Mouse (Mus musculus): ENCODE measurements around the gene B4galt7. TPM values are rescaled to one million over a fixed set of nuclear protein-coding genes. Genes with fewer than 3 reads are reported as not detected.
A peak's percentile ranks its signal among the peaks of the same experiment; 100 is the strongest.
"Not testable (repeated sequence)": the region's sequence is repeated elsewhere in the genome, so short reads cannot be mapped to it uniquely, and the experiment has no call there.

B4galt7 gene
- polyA plus RNA-seq, 1 experiment from 2014 or later: 27.7 TPM

DNA sequence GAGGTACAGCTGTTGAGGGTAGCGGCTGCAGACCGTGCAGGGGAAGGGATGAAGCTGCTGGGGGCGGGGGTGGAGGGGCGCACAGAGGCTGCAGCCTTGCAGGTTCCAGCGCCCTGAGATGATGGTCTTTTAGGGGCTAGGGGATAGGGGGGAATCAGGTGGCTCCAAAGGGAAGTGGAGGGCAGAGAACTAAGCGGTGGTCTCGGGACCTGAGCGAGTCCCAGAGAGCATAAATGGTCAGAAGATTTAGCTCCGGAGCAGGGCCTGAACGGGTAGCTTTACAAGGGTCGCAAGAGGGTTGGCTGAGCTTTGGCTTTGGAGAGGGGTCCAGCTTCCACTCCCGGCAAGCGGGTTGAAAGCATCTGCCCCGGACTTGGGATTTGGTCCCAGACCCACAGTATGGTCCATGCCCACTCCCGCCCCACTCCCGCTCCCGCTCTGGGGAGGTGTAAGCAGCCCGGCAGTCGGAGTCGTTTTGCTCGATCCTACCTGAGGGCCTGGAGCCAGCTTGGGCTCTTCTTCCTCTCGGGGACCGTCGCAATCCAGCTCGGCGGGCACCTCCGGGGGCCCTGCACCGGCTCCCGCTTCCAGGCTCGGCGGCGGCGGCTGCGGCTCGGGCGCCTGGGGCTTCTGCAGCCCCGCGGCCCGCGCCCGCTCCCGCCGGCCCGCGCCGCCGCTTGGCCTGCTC, 29.3 kb upstream of the B4galt7 start:
- Histone ChIP-seq H3K27me3 (ENCODE audit: control insufficient read depth, insufficient read depth, low read length) (no peaks in the 10 kb centered on the region), H3K36me3 (ENCODE audit: control insufficient read depth, insufficient read depth, low read length) (no peaks in the 10 kb centered on the region), H3K27ac (ENCODE audit: low read depth, low read length) (peak overlapping the region; percentile 68), H3K4me3 (ENCODE audit: low read depth, low read length) (peak overlapping the region; percentile 93), H3K4me1 (replicated peaks; ENCODE audit: control insufficient read depth, insufficient read depth, low read length) (peaks cover 3% of the 10 kb centered on the region; the same call in 1 of the 2 replicates), H3K9ac (ENCODE audit: low read depth, low read length) (peak overlapping the region; percentile 98), H3K9me3 (ENCODE audit: control insufficient read depth, low read length) (no peaks in the 10 kb centered on the region), H3K4me2 (replicated peaks; ENCODE audit: low read depth, low read length) (peak overlapping the region; percentile 93)
- 1% methylated on average over 34 of the region's 47 CpGs for WGBS
- peak; percentile 78 for ATAC-seq (ENCODE audit: low FRiP score)
- peak; percentile 63 for DNase-seq (ENCODE audit: low spot score)

DNA sequence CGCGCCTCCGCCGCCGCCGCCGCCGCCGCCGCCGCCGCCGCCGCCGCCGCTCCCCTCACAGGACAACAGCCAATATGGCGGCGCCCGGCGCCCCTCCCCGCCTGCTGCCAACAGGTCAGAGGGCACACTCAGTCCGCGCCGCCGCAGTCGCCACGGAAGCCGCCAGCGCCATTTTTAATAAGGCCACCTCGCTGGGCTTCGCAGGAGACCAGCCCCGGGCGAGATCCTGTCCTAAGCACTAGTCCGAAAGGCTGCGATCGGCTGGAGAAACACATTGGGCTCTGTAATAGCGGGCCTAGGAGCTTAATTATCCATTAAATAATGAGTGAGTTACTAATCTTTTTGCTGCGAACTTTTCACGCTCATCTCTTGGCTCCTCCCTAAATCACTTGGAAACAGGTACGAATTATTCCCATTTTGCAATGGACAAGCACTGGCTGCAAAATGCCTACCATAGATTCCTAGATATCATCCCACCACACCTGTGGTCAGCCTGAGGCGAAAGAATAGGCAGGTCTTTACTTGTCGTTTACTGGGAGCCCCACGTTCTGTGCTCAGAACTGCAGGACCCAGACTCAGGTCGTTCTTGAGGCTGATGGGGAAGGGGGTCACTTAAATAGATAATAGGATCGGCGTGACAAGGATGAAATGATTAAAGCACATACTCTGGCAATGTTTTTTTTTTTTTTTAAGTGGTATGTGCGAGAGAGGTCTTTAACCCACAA, 28.5 kb upstream of the B4galt7 start, which contains the start of gene Fam193b:
Gene Fam193b (minus strand): TSS at position 94 of the 725 bp plus-strand sequence.
- H3K4me3 ChIP-seq (ENCODE audit: low read depth, low read length): peak within 1 kb of the TSS; percentile 93
- 4% methylated on average over 26 of the region's 47 CpGs for WGBS
- no peaks in the 10 kb centered on the region for H3K9me3 ChIP-seq (ENCODE audit: control insufficient read depth, low read length)

DNA sequence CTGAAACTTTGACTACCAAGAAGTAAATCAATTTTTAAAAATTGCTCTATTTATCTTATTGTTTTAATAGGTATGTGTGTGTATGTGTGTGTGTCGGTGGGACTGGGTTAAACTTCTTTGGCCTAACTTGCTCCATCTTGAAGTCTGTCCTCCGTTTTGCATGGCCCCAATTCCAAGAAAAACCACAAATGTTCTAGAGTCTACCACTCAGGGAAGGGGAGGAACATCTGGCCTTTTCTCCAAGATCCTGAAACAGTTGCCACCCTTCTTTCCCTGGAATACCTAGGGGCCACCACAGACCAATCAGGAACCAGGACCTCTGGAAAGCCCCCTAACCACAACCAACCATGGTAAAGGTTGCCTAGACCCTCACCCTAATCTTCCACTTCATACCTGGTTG, 27.7 kb upstream of the B4galt7 start:
- ATAC-seq (ENCODE audit: low FRiP score) (no peak), DNase-seq (ENCODE audit: low spot score) (peak; percentile 7)
- H3K4me3 ChIP-seq (ENCODE audit: low read depth, low read length): no peak overlapping the region
- WGBS: 74% methylated on average over 2 of the region's 2 CpGs
- no peak overlapping the region for H3K9ac ChIP-seq (ENCODE audit: low read depth, low read length)
- no peaks in the 10 kb centered on the region for H3K9me3 ChIP-seq (ENCODE audit: control insufficient read depth, low read length)
- no peak overlapping the region for H3K4me2 ChIP-seq (replicated peaks; ENCODE audit: low read depth, low read length)
- no peaks in the 10 kb centered on the region for H3K27me3 ChIP-seq (ENCODE audit: control insufficient read depth, insufficient read depth, low read length)
- H3K36me3 ChIP-seq (ENCODE audit: control insufficient read depth, insufficient read depth, low read length): no peaks in the 10 kb centered on the region
- peaks cover 3% of the 10 kb centered on the region; the same call in 1 of the 2 replicates for H3K4me1 ChIP-seq (replicated peaks; ENCODE audit: control insufficient read depth, insufficient read depth, low read length)
- no peak overlapping the region for H3K27ac ChIP-seq (ENCODE audit: low read depth, low read length)

More for the DNA sequence above, 28.5 kb upstream of the B4galt7 start, which contains the start of gene Fam193b:
- no peaks in the 10 kb centered on the region for H3K36me3 ChIP-seq (ENCODE audit: control insufficient read depth, insufficient read depth, low read length)
- peaks cover 3% of the 10 kb centered on the region; the same call in 1 of the 2 replicates for H3K4me1 ChIP-seq (replicated peaks; ENCODE audit: control insufficient read depth, insufficient read depth, low read length)
- H3K9ac ChIP-seq (ENCODE audit: low read depth, low read length): peak within 1 kb of the TSS; percentile 98
- peak; percentile 90 for ATAC-seq (ENCODE audit: low FRiP score)
- H3K27ac ChIP-seq (ENCODE audit: low read depth, low read length): peak within 1 kb of the TSS; percentile 68
- H3K4me2 ChIP-seq (replicated peaks; ENCODE audit: low read depth, low read length): peak within 1 kb of the TSS; percentile 93
- DNase-seq (ENCODE audit: low spot score): peak; percentile 94
- H3K27me3 ChIP-seq (ENCODE audit: control insufficient read depth, insufficient read depth, low read length): no peaks in the 10 kb centered on the region

DNA sequence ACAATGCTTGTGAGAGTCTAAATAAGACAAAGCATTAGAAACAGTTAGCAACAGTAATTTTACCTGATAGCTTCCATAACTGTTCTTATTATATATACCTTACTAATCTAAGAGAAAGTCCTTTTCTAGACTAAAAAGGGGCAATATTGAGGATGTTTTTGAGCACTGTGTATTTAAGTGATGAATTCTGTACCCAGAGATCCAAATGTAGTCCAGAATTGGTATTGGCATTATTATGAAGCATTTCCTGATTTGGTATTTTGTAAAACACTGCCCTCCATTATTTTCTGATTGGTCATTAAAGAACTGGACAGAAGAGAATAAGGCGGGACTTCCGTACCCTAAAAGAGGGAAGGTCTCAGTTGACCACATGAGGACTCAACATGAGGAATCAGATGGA, 26.3 kb upstream of the B4galt7 start, which contains the start of gene Tmed9:
Gene Tmed9 (plus strand): TSS at position 301 of the 400 bp plus-strand sequence.
- DNase-seq (ENCODE audit: low spot score) (no peak), ATAC-seq (ENCODE audit: low FRiP score) (no peak)

DNA sequence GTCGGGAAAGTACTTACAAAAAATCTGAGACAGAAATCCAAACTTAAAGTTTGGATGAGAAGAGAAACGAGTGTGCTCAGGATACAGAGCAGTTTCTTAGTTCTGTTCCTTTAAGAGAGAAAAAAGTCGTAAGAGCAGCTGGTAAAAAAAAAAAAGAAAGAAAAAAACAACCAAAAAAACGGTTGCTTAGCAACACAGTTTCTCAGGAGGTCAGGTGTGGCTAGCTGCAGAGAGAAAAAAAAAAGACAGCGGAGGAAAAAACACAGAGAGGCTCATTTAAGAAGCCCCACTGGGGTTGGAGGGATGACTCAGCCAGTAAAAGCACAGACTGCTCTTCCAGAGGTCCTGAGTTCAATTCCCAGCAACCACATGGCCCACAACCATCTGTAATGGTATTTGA, 25.4 kb upstream of the B4galt7 start:
- DNase-seq (ENCODE audit: low spot score) (no peak), ATAC-seq (ENCODE audit: low FRiP score) (no peak)
- Histone ChIP-seq H3K4me1 (replicated peaks; ENCODE audit: control insufficient read depth, insufficient read depth, low read length) (peaks cover 1% of the 10 kb centered on the region; the same call in 1 of the 2 replicates), H3K27ac (ENCODE audit: low read depth, low read length) (no peak overlapping the region), H3K27me3 (ENCODE audit: control insufficient read depth, insufficient read depth, low read length) (no peaks in the 10 kb centered on the region), H3K36me3 (ENCODE audit: control insufficient read depth, insufficient read depth, low read length) (no peaks in the 10 kb centered on the region), H3K4me2 (replicated peaks; ENCODE audit: low read depth, low read length) (no peak overlapping the region), H3K9ac (ENCODE audit: low read depth, low read length) (no peak overlapping the region), H3K4me3 (ENCODE audit: low read depth, low read length) (no peak overlapping the region), H3K9me3 (ENCODE audit: control insufficient read depth, low read length) (no peaks in the 10 kb centered on the region)
- WGBS: 75% methylated on average over 5 of the region's 5 CpGs

More for the DNA sequence above, 26.3 kb upstream of the B4galt7 start, which contains the start of gene Tmed9:
- Histone ChIP-seq H3K4me3 (ENCODE audit: low read depth, low read length) (no peak within 1 kb of the TSS), H3K9me3 (ENCODE audit: control insufficient read depth, low read length) (no peaks in the 10 kb centered on the region), H3K4me1 (replicated peaks; ENCODE audit: control insufficient read depth, insufficient read depth, low read length) (peaks cover 3% of the 10 kb centered on the region; the same call in 1 of the 2 replicates), H3K36me3 (ENCODE audit: control insufficient read depth, insufficient read depth, low read length) (no peaks in the 10 kb centered on the region), H3K27me3 (ENCODE audit: control insufficient read depth, insufficient read depth, low read length) (no peaks in the 10 kb centered on the region), H3K27ac (ENCODE audit: low read depth, low read length) (no peak within 1 kb of the TSS), H3K4me2 (replicated peaks; ENCODE audit: low read depth, low read length) (no peak within 1 kb of the TSS), H3K9ac (ENCODE audit: low read depth, low read length) (no peak within 1 kb of the TSS)
- 99% methylated on average over 2 of the region's 2 CpGs for WGBS

DNA sequence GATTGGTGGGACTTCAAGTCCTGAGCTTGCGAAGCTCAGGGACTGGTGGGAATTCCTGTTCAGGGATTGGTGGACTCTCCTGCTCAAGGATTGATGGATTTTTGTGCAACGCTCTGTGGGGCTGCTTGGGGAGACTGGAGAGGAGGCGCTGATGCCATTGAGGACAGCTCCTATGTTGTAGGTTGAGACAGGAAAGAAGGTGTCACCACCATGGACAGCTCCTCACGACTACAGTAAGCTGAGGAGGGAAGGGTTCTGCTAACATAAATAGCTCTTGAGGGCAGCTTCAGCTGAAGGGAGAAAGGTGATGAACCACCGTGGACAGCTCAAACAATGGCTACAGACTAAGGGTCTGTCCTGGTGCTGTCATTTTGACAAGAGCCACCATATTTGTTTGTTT, 23.8 kb upstream of the B4galt7 start:
- H3K27me3 ChIP-seq (ENCODE audit: control insufficient read depth, insufficient read depth, low read length): no peaks in the 10 kb centered on the region
- ATAC-seq (ENCODE audit: low FRiP score) (no peak), DNase-seq (ENCODE audit: low spot score) (no peak)
- no peaks in the 10 kb centered on the region for H3K9me3 ChIP-seq (ENCODE audit: control insufficient read depth, low read length)
- H3K4me2 ChIP-seq (replicated peaks; ENCODE audit: low read depth, low read length): no peak overlapping the region
- no peak overlapping the region for H3K9ac ChIP-seq (ENCODE audit: low read depth, low read length)
- no peak overlapping the region for H3K4me3 ChIP-seq (ENCODE audit: low read depth, low read length)
- no peaks in the 10 kb centered on the region for H3K36me3 ChIP-seq (ENCODE audit: control insufficient read depth, insufficient read depth, low read length)
- no peak overlapping the region for H3K27ac ChIP-seq (ENCODE audit: low read depth, low read length)
- no peaks in the 10 kb centered on the region for H3K4me1 ChIP-seq (replicated peaks; ENCODE audit: control insufficient read depth, insufficient read depth, low read length)
- 60% methylated on average over 5 of the region's 5 CpGs for WGBS

DNA sequence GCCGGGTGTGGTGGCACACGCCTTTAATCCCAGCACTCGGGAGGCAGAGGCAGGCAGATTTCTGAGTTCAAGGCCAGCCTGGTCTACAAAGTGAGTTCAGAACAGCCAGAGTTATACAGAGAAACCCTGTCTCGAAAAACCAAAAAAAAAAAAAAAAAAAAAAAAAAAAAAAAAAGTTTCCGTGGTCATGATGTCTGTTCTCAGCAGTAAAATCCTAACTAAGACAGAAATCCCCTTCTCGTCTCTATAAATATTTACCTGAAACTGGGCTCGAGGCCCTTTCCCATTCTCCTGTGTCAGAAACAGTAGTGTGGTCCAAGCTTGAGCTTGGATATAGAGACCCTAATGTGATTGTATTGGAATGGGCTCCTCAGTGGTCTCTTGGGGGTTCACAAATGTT, 22.8 kb upstream of the B4galt7 start:
- H3K9me3 ChIP-seq (ENCODE audit: control insufficient read depth, low read length); H3K4me3 ChIP-seq (ENCODE audit: low read depth, low read length): not testable (repeated sequence)
- 88% methylated on average over 7 of the region's 7 CpGs for WGBS

DNA sequence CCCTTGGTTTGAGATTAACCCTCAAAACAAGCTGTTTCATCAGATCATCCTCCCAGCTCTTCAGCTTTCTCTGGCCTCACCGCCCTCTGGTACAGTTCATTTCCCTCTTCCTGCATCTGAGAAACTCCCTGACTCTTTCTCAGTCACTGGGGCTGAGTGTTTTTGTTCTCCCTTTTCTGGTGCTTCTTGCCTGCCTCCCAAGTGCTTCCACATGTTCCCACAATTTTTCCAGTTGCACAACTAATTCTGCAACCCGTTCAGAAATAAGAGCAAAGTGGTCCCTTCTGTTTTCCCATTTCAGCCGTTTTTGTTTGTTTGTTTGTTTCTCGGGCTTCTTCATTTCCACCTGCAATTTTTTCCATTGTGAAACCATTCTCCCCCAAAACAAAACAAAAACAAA, 21.6 kb upstream of the B4galt7 start:
- Histone ChIP-seq H3K36me3 (ENCODE audit: control insufficient read depth, insufficient read depth, low read length) (no peaks in the 10 kb centered on the region), H3K9me3 (ENCODE audit: control insufficient read depth, low read length) (no peaks in the 10 kb centered on the region), H3K4me1 (replicated peaks; ENCODE audit: control insufficient read depth, insufficient read depth, low read length) (no peaks in the 10 kb centered on the region), H3K4me2 (replicated peaks; ENCODE audit: low read depth, low read length) (no peak overlapping the region), H3K27ac (ENCODE audit: low read depth, low read length) (no peak overlapping the region), H3K9ac (ENCODE audit: low read depth, low read length) (no peak overlapping the region), H3K4me3 (ENCODE audit: low read depth, low read length) (no peak overlapping the region), H3K27me3 (ENCODE audit: control insufficient read depth, insufficient read depth, low read length) (no peaks in the 10 kb centered on the region)
- ATAC-seq (ENCODE audit: low FRiP score) (no peak), DNase-seq (ENCODE audit: low spot score) (no peak)
- 81% methylated on average over 4 of the region's 4 CpGs for WGBS

More for the DNA sequence above, 22.8 kb upstream of the B4galt7 start:
- DNase-seq (ENCODE audit: low spot score); H3K27ac ChIP-seq (ENCODE audit: low read depth, low read length); H3K36me3 ChIP-seq (ENCODE audit: control insufficient read depth, insufficient read depth, low read length); H3K4me2 ChIP-seq (replicated peaks; ENCODE audit: low read depth, low read length); H3K27me3 ChIP-seq (ENCODE audit: control insufficient read depth, insufficient read depth, low read length); H3K9ac ChIP-seq (ENCODE audit: low read depth, low read length); ATAC-seq (ENCODE audit: low FRiP score); H3K4me1 ChIP-seq (replicated peaks; ENCODE audit: control insufficient read depth, insufficient read depth, low read length): not testable (repeated sequence)
